Mouse (Mus musculus): ENCODE data around the gene Gm3045.

- TF ChIP-seq CTCF (conservative IDR thresholded peaks at IDR 0.05; ENCODE audit: low read length), result no peak
- TF ChIP-seq NANOG (IDR thresholded peaks at IDR 0.05; ENCODE audit: borderline replicate concordance, low read length), result no peak
- no peak for TF ChIP-seq POU5F1 (IDR thresholded peaks at IDR 0.05; ENCODE audit: borderline replicate concordance, low read length)
Measured at GRCm38 (mm10) chr13:56403381-56404086, 22.9 kb upstream of the Gm3045 start.

All from E14TG2a.4 (cell line).